Mouse (Mus musculus) heart, adult 8-10 months (tissue): ENCODE results near the gene Oit3. TPM values are rescaled to one million over a fixed set of nuclear protein-coding genes. Genes with fewer than 3 reads are reported as not detected.

Experiments
- total RNA-seq, 4 experiments: library from RNA; stranded (reverse); gene quantifications; 2 replicates each; pipeline ENCODE4 v1.2.4; 2022

Oit3 gene
- total RNA-seq, 4 experiments from 2014 or later, result 0.31 TPM; not detected in 3

Other genes with a start within 250 kb of the Oit3 start
- 10 to 100 TPM; 14.4 to 20.6 (median 18.7) TPM for gene Sept10, start 219.9 kb downstream of the Oit3 start, total RNA-seq
- gene Sowahc, start 219.8 kb downstream of the Oit3 start, total RNA-seq, result 1 to 10 TPM; 1.0 to 1.5 (median 1.4) TPM
- gene P4ha1, start 118.5 kb downstream of the Oit3 start, total RNA-seq, result 10 to 100 TPM; 32.4 to 59.3 (median 44.0) TPM
- gene Gm10273, start 46.1 kb downstream of the Oit3 start, total RNA-seq, result 100 to 1,000 TPM; 109 to 153 (median 139) TPM
- gene Pla2g12b, start 38.1 kb downstream of the Oit3 start, total RNA-seq, result not detected
- not detected for gene Gm10322, start 174.3 kb upstream of the Oit3 start, total RNA-seq
- 10 to 100 TPM; 19.4 to 25.7 (median 23.9) TPM for gene Mcu, start 174.9 kb upstream of the Oit3 start, total RNA-seq